Mouse (Mus musculus) adrenal gland, postnatal 25 days (tissue): ENCODE results near the gene Foxa1. TPM values are rescaled to one million over a fixed set of nuclear protein-coding genes. Genes with fewer than 3 reads are reported as not detected.

Experiments used
- total RNA-seq: library from RNA; stranded (reverse); gene quantifications from 2 replicates; pipeline ENCODE4 v1.2.3, GENCODE M21; 2021

Gene Foxa1
- total RNA-seq, 1 experiment from 2014 or later: not detected

Other genes starting within 250 kb of the Foxa1 start
- gene Ttc6, start 17.2 kb upstream of the Foxa1 start, total RNA-seq: not detected in 2 replicates